Mouse (Mus musculus) embryonic fibroblast, embryonic 13.5 days (primary cell): ENCODE measurements at regions not wholly inside any gene's neighbourhood (a gene's known extent, or its start where the extent isn't known, plus 50 kb on each side); places are given as distances from the start of the nearest gene placed in this dataset.

Source experiments
- H3K27ac ChIP-seq: 2 replicates; pipeline ENCODE4 v1.5.1; 2012; ENCODE audit warnings: low read length, control low read depth, inconsistent platforms; ENCODE audit not compliant: insufficient read depth
- H3K4me1 ChIP-seq: 2 replicates; pipeline ENCODE4 v1.6.1; 2011; ENCODE audit warnings: low read length; ENCODE audit not compliant: control insufficient read depth, insufficient read depth
- H3K4me3 ChIP-seq: 2 replicates; pipeline ENCODE4 v1.5.1; 2011; ENCODE audit warnings: mild to moderate bottlenecking, control low read depth, low read length; ENCODE audit not compliant: insufficient read depth
- CTCF ChIP-seq: IDR thresholded peaks from 2 replicates; pipeline ENCODE4 v1.5.1; 2011; ENCODE audit warnings: mild to moderate bottlenecking, control low read depth, low read length, moderate library complexity, borderline replicate concordance; ENCODE audit not compliant: insufficient read depth
- POLR2A ChIP-seq: IDR thresholded peaks from 2 replicates; pipeline ENCODE4 v1.6.1; 2011; ENCODE audit warnings: low read depth, mild to moderate bottlenecking, control low read depth, low read length, moderate library complexity

GRCm38 (mm10) chr12:48223298-48223697 is 1159.2 kb upstream of the Foxg1 start:
- H3K4me1 ChIP-seq: no peaks in the 10 kb centered on the region
- TF ChIP-seq POLR2A (no peak), CTCF (no peak)
- no peak overlapping the region for H3K27ac ChIP-seq
- H3K4me3 ChIP-seq: no peak overlapping the region

GRCm38 (mm10) chr12:48221976-48222800 is 1160.3 kb upstream of the Foxg1 start:
- no peak overlapping the region for H3K27ac ChIP-seq
- no peaks in the 10 kb centered on the region for H3K4me1 ChIP-seq
- no peak overlapping the region for H3K4me3 ChIP-seq
- TF ChIP-seq POLR2A: no peak
- TF ChIP-seq CTCF: no peak

GRCm38 (mm10) chr12:48181831-48182230 is 1200.6 kb upstream of the Foxg1 start:
- H3K4me1 ChIP-seq: no peaks in the 10 kb centered on the region
- H3K4me3 ChIP-seq: no peak overlapping the region
- no peak for TF ChIP-seq CTCF
- no peak for TF ChIP-seq POLR2A
- H3K27ac ChIP-seq: no peak overlapping the region

GRCm38 (mm10) chr12:48173926-48174601 is 1208.4 kb upstream of the Foxg1 start:
- Histone ChIP-seq H3K27ac (no peak overlapping the region), H3K4me1 (no peaks in the 10 kb centered on the region), H3K4me3 (no peak overlapping the region)
- no peak for TF ChIP-seq POLR2A
- no peak for TF ChIP-seq CTCF

- TF ChIP-seq POLR2A: no peak
- no peak for TF ChIP-seq CTCF
- no peak overlapping the region for H3K4me3 ChIP-seq
- no peaks in the 10 kb centered on the region for H3K4me1 ChIP-seq
- H3K27ac ChIP-seq: no peak overlapping the region
Observed at GRCm38 (mm10) chr12:48146117-48146516, 1236.3 kb upstream of the Foxg1 start.

GRCm38 (mm10) chr12:48122996-48123395 is 1259.5 kb upstream of the Foxg1 start:
- H3K4me1 ChIP-seq: no peaks in the 10 kb centered on the region
- TF ChIP-seq POLR2A (no peak), CTCF (no peak)
- H3K27ac ChIP-seq: no peak overlapping the region
- H3K4me3 ChIP-seq: no peak overlapping the region

- no peak overlapping the region for H3K4me3 ChIP-seq
- TF ChIP-seq POLR2A (no peak), CTCF (no peak)
Observed at GRCm38 (mm10) chr12:48099727-48100126, 1281.0 kb upstream of the Nova1 start.

GRCm38 (mm10) chr12:48086988-48087387 is 1268.3 kb upstream of the Nova1 start:
- Histone ChIP-seq H3K4me3 (no peak overlapping the region), H3K27ac (no peak overlapping the region), H3K4me1 (no peaks in the 10 kb centered on the region)
- TF ChIP-seq POLR2A (no peak), CTCF (no peak)

More at GRCm38 (mm10) chr12:48099727-48100126, 1281.0 kb upstream of the Nova1 start:
- H3K27ac ChIP-seq: no peak overlapping the region
- H3K4me1 ChIP-seq: no peaks in the 10 kb centered on the region

GRCm38 (mm10) chr12:48083377-48083776 is 1264.6 kb upstream of the Nova1 start:
- Histone ChIP-seq H3K27ac (no peak overlapping the region), H3K4me1 (no peaks in the 10 kb centered on the region), H3K4me3 (no peak overlapping the region)
- no peak for TF ChIP-seq CTCF
- TF ChIP-seq POLR2A: no peak

GRCm38 (mm10) chr12:48062620-48062942 is 1243.9 kb upstream of the Nova1 start:
- Histone ChIP-seq H3K4me3 (no peak overlapping the region), H3K4me1 (no peaks in the 10 kb centered on the region), H3K27ac (no peak overlapping the region)
- TF ChIP-seq POLR2A (no peak), CTCF (no peak)
